8 mouse cellular contexts compared by ENCODE assay signal in the genomic region with DNA sequence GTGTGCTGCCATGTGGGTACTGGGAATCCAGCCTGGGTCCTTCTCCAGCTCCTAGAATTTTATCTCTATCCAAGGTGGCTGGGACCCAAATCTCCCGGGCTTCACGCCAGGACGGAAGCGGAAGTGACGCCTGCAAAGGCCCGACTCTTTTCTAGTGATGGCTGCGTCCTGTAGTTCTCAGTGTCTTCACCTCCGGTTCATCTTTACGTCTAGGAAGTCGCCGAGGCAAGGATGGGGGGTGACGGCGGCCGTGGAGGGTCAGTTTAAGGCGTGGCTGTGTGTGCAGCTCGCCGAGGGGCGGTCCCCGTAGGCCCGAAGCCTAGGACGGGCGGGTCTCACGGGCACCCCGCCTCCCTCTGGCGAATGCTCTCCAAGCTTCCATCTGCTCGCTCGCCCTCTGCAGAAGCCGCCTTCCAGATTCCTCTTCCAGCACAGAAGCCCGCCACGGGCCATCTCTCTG. TPM values are rescaled to one million over a fixed set of nuclear protein-coding genes. Genes with fewer than 3 reads are reported as not detected.
A peak's percentile ranks its signal among the peaks of the same experiment; 100 is the strongest.
DNase-seq lines count a peak whose midpoint lies in the region; ATAC-seq and TF ChIP-seq lines count a peak whose summit lies in the region.

A gene (plus strand): TSS at position 117 of the 460 bp plus-strand sequence.

- ATAC-seq in frontal cortex, adult (ENCODE audit: low TSS enrichment), result peak; percentile 99
- peak; percentile 99 for ATAC-seq in lung, postnatal 0 days

- peak; percentile 92 for DNase-seq in MN1 (ENCODE audit: low spot score)
- peak; percentile 100 for DNase-seq in cerebellum, adult 9-10 months
- peak; percentile 99 for DNase-seq in hindbrain, embryonic 10.5 days (ENCODE audit: low spot score)
- DNase-seq in layer of hippocampus, adult 9-11 months, result peak; percentile 100
- DNase-seq in lung, postnatal 0 days (ENCODE audit: low spot score), result peak; percentile 98
- DNase-seq in ovary, postnatal 14 days (ENCODE audit: low spot score), result peak; percentile 97
- DNase-seq in thymus, postnatal 14 days, result peak; percentile 97

- H3K9me3 ChIP-seq in hindbrain, embryonic 10.5 days, result peaks cover 2% of the 10 kb centered on the region; the same call in 1 of the 2 replicates
- H3K9me3 ChIP-seq in lung, postnatal 0 days (ENCODE audit: low read length), result no peaks in the 10 kb centered on the region

- TF ChIP-seq CTCF in lung, postnatal 0 days (IDR thresholded peaks at IDR 0.05), result peak; percentile 43

- peak within 1 kb of the TSS; percentile 92 for H3K27ac ChIP-seq in hindbrain, embryonic 10.5 days
- H3K27ac ChIP-seq in lung, postnatal 0 days (ENCODE audit: low read length), result 0 out of 2 replicates have a peak within 1 kb of the TSS, but pooled peaks have one; percentile 20

- peaks cover 31% of the 10 kb centered on the region for H3K36me3 ChIP-seq in hindbrain, embryonic 10.5 days
- no peaks in the 10 kb centered on the region for H3K36me3 ChIP-seq in lung, postnatal 0 days (ENCODE audit: insufficient read depth, low read length)

- H3K4me2 ChIP-seq in lung, postnatal 0 days (replicated peaks; ENCODE audit: low read depth, low read length), result peak within 1 kb of the TSS; percentile 57

- WGBS in hindbrain, embryonic 10.5 days, result under 1% methylated on average over 30 of the region's 30 CpGs
- WGBS in lung, postnatal 0 days, result under 1% methylated on average over 30 of the region's 30 CpGs

- H3K9ac ChIP-seq in lung, postnatal 0 days (replicated peaks; ENCODE audit: low read depth), result peak within 1 kb of the TSS; percentile 47; the same call in 1 of the 2 replicates

- H3K4me1 ChIP-seq in hindbrain, embryonic 10.5 days (replicated peaks), result peaks cover 4% of the 10 kb centered on the region; the same call in 1 of the 2 replicates
- H3K4me1 ChIP-seq in lung, postnatal 0 days (ENCODE audit: insufficient read depth, low read depth, low read length), result no peaks in the 10 kb centered on the region

- TF ChIP-seq EP300 in lung, postnatal 0 days (IDR thresholded peaks at IDR 0.05), result peak; percentile 87

- H3K27me3 ChIP-seq in hindbrain, embryonic 10.5 days (ENCODE audit: insufficient read depth, poor library complexity, severe bottlenecking), result peaks cover 23% of the 10 kb centered on the region
- no peaks in the 10 kb centered on the region for H3K27me3 ChIP-seq in lung, postnatal 0 days (replicated peaks; ENCODE audit: insufficient read depth, low read length)

- peak within 1 kb of the TSS; percentile 63 for H3K4me3 ChIP-seq in hindbrain, embryonic 10.5 days
- H3K4me3 ChIP-seq in lung, postnatal 0 days (ENCODE audit: low read depth, low read length), result peak within 1 kb of the TSS; percentile 48

RNA-seq across cellular contexts. Expression of the gene that starts here (rescaled TPM):
- polyA plus RNA-seq in hindbrain, embryonic 10.5 days (2016; fragmentation: Nextera tagmentation; extraction: Ambion mirVana), result 17.8 and 20.0 TPM in 2 replicates
- 10.9 and 12.2 TPM in 2 replicates for polyA plus RNA-seq in lung, postnatal 0 days (2015; fragmentation: Nextera tagmentation; extraction: Ambion mirVana)

Comparison
In these comparisons a context has a peak if more than half of its experiments do, and no peak if none do; other contexts are left out.
1. Peak in every context shown above with its lines: DNase-seq, ATAC-seq, H3K4me3 ChIP-seq and H3K27ac ChIP-seq.